Mouse (Mus musculus): ENCODE data around the gene Ptprd.

The Ptprd gene

GRCm38 (mm10) chr4:77233243-77233642 is 978.5 kb downstream of the Ptprd start:
- DNase-seq: no peak

DNA sequence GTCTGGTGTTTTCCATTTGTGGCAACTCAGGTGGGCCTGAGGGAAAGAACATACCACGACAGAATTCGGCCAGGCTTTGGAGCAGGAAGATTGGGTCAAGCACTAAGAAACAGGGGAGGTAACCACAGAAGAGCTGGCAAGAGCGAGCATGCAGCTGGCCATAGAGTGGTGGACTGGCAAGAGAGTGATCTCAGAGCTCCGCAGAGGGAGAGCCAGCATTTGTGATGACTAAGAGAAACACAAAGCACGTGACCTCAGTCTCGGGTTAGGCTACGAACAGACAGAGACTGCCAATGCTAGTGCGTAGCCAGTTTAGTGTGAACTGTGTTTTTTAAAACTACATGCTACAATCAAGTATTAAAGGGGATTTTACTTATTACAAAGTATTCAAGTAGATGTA is 1042.9 kb downstream of the Ptprd start:
- no peak for DNase-seq

GRCm38 (mm10) chr4:77157601-77158000 is 1054.2 kb downstream of the Ptprd start:
- peak; percentile 13 for DNase-seq

GRCm38 (mm10) chr4:77155561-77155960 is 1056.2 kb downstream of the Ptprd start:
- no peak for DNase-seq

- no peak for DNase-seq
These were observed 1056.7 kb downstream of the Ptprd start for GRCm38 (mm10) chr4:77155037-77155436.

- DNase-seq: no peak
These were observed 1086.9 kb downstream of the Ptprd start for GRCm38 (mm10) chr4:77124852-77125251.

GRCm38 (mm10) chr4:77110894-77111293 is 1100.9 kb downstream of the Ptprd start:
- no peak for DNase-seq

DNA sequence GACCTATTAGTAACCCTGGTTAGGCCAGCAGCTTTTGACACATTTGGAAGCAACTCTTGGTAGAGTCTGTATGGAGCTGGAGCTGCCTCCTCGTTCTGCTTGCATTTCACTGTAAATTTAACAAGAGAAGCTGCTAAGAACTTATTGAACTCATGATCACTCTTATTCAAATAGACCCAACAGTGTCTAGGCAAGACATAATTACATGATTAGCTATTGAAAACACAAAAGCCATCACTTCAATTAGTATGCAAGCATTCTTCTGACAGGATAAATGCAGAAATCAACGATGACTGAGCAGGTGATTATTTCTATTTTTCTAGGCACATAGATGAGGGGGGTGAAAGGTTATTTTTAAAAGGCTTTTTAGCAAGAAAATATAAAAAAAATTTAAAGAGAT is 1104.5 kb downstream of the Ptprd start:
- no peak for DNase-seq

DNA sequence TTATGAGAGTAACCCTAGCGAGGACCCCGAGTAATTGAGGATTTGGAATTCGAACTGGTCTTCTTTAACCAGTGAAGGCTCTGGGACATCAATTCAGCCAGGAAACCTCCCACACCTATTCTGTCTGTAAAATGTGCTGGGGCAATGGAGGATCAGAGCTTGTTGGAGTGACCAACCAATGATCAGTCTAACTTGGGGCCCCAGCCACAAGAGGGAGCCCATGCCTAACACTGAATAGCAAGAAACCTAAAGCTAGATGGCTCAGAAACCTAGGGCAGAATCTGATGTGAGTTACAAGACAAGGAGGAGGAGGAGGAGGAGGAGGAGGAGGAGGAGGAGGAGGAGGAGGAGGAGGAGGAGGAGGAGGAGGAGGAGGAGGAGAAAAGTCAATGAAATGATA is 1128.6 kb downstream of the Ptprd start:
- DNase-seq: peak; percentile 64

GRCm38 (mm10) chr4:77077607-77078006 is 1134.2 kb downstream of the Ptprd start:
- no peak for DNase-seq

DNA sequence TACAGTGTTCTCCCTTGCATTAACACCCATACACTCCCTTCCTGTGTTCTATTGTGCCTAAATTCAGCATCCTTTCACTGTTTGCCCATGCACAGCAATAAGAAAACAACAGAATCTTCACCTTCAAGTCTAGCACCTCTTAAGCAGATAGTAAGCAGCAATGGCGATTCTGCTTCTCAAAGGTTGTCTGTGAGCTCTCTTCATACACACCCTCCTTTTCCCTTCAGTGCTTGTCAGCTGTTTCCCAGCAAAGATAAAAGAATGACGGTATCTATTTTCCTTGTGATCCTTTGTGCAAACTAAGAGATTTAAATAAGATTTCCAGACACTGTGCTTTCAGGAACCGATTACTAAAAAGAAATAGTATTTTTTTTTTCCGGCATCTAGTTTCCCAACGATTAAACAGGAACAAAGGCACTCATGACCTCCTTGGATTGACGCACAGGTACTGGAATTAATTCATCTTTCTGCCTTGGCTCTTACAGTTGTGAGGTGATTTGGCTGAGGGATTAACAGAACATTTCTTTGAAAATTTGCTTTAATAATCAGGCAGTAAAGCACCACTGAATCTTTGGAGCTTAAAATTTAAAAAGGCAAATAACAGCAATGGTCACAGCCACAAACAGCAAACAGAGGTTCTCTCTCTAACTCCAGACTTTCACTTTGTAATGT is 1161.1 kb downstream of the Ptprd start:
- no peak for DNase-seq

DNA sequence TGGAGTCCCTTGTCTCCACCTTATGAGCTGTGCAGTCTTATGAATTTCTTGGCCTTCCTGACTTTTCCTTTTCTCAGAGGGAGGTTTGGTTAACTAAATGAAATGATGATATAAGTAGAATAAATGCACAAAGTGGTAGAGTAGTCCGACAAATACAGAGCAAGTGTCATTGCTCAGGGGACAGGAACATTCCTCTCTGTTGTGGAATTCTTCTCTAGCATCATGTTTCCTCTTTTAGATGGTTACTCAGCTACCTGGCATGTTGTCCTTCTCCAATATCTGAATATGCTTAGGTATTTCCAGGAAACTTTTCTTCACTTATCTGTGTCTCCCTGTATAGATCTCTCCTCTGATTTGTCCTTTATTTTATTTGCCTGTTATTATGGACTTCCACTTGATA is 1207.3 kb downstream of the Ptprd start:
- DNase-seq: no peak

DNA sequence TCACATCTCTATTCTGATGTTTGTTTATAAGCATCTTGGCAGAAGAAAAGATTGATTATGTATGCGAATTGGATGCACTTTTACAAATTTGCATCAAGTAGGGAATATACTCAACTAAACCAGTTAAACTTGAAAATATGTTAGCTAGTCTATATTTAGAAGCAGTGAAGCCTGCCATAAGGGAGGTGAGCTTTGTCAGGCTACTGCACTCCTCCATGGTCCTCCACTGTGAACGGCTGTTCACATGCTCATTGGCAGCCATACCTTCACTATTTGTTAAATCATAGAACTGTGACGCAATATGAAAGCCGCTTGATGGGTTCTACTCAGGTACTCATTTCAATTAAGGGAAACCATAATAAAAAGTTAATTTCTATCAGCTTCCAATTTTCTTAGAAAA is 1215.6 kb downstream of the Ptprd start:
- DNase-seq: no peak

DNA sequence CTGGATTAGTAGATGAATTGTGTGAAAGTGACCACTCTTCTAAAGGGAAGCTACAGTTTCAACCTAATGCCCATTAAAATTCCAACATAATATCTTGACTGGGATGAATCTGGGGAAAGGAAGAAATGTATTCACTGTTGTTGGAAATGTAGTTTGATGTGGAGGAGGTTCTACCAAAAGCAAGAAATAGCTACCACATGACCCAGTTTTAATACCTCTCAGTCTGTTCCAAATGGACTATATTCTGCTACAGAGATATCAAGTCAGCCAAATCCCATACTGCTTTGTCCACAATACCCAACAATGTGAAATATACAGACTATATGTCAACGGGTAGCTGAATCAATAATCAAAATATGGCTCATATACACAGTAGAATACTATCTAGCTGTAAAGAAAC is 1221.8 kb downstream of the Ptprd start:
- DNase-seq: no peak

DNA sequence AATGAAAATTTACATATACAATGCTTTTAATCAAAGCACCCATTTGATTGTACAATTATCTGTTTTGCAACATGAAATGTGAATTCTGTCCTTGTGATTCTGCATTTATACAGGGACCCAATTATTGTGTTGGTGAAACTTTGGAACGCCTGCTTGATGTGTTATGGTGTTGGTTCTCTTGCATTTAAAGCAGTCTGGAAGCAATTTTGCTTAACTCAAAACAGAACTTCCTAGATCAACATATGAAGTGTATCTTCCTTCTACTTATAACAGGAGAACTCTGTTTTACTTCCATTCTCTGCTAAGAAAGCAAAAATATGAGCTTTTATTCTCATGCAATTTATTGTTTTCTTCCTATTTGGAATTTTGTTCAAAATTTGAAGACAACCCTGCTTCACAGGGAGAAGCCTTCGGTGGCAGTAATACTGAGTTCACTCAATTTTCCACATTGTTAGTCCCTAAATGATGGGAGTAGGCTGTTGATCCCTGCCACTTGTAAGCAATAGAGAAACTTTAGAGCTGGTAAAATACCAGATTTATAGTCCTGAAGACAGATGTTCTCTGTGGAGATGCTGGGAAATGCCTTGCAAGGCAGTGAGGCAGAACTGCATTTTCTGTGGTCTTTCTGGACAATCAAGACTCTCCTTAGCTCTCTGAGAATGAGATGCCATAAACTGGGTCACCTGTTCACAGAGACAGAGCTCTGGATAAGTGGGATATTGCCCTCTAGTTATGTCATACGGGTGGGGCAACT is 1234.5 kb downstream of the Ptprd start:
- DNase-seq: no peak

DNA sequence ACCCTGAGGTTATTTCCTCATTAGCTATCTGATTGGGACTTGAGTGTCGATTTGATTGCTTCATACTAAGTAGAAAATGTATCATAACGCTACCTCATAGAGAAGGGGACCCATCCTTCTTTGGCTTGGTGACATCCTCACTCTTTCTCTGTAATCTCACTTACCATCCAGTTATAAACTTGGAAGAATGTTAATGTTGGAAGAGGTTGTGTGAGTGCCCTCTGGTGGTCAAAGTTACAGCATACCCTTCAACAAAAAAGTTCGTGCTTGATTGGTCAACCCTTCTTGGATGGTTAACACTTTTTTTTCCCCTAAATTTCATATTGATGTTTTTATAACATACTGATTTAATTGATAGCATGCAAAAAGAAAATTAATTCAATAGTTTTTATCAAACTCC is 1263.5 kb downstream of the Ptprd start:
- peak; percentile 34 for DNase-seq

DNA sequence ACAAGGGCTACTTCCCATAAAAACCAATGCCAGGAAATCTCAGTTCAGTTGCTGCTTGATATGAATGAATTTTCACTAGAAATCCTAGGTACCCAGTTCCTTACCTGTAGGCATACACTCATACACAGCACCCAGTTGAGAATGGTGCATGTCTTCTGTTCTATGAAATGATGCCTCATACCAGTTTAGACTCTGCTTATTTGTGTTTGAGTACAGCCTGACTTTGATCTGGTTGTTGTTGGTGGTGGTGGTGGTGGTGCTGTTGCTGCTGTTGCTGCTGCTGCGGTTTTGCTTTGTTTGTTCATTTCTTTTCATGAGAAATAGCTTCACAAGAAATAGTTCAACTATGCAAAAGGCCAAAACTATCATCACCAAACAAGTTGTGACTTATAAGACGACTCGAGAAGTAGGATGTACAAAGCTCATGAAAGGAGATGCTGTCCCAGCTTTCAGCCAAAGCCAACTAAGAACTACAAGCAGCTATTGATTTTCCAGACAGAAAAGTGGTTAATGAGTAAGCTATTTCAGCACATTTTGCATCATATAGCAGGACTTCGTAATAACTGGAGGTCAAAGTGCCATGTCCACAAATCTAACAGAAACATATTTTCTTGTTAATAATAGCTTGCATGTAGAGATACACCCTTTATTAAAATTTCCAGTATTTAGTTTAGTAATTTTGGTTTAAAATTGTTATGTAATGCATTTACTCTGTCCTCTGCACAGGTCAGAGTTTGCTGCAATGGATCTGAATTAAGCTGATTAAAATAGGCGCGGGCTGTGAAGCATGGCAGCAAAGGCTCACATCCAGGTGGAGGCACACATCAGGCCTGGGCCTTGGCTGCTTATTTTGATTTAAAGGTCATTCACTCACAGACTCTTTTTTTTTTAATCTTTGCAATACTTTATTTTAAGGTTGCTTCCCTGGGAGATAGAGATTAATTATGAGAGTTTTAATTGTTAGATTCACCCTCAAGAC is 1270.1 kb downstream of the Ptprd start:
- DNase-seq: peak; percentile 4

- no peak for DNase-seq
These were observed 1280.2 kb downstream of the Ptprd start for GRCm38 (mm10) chr4:76931559-76931958.

DNA sequence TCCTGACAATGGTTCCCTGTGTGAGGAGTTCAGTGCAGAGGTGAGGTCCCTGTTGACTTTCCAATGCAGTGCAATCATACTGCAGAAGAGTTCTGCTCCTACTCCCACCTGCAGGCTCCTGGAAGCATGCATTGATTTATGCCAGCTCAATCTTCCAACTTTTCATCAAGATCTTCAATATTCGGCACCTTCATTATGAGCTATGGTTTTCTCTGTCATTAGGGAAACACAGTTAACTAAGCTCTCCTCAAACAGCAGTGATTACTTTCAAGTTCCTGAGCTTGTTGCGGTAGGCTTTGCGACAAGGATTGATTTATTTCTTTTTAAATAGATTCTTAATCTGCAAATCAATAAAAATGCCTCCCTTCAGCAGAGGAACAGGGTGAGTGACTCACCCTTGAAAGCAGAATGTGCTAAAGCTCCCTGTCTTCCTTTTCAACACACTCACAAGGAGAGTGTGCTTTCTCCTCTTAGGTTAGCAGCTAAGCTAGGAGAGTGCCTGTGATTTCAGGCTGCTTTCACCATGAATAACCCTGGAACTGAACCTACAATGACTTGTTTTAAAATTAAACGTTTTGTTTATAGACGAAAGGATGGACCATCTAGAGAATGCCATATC is 1298.1 kb downstream of the Ptprd start:
- no peak for DNase-seq

- no peak for DNase-seq
These were observed 1310.1 kb downstream of the Ptprd start for GRCm38 (mm10) chr4:76901692-76902091.

DNA sequence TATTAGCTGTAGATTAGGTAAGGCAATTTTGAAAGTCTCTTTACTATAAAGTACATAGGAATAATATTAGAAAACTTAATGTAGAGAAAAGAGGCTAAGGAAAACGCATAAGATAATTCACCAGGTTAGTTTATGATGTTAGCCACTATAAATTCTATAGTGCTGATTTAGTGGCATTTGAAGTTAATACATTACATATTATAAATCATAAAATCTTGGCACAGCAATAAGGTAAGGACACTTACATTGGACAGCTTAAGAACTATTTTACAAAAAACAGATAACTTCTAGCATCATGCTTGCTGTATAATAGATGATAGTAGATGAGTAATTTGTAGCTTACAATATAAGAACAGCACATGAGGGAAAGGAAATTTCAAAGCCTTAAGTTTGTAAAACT is 1322.1 kb downstream of the Ptprd start:
- no peak for DNase-seq

- no peak for DNase-seq
These were observed 1330.2 kb downstream of the Ptprd start for GRCm38 (mm10) chr4:76881610-76882009.

- no peak for DNase-seq
These were observed 1340.8 kb downstream of the Ptprd start for GRCm38 (mm10) chr4:76870971-76871370.

Data from kidney, postnatal 14 days (tissue).